Mouse (Mus musculus) splenic B cell, adult 2 months (primary cell): Measurements from ENCODE around the gene Tspan4.

ENCODE experiments used
- DNase-seq: peaks from one replicate; pipeline ENCODE4 v3.0.0-alpha.2; 2011; ENCODE audit warnings: low read depth, low spot score
- H3K27me3 ChIP-seq: 2 replicates; pipeline ENCODE4 v1.6.1; 2012; ENCODE audit warnings: mild to moderate bottlenecking, low read length, moderate library complexity, mixed read lengths; ENCODE audit not compliant: control insufficient read depth, poor library complexity, insufficient read depth, severe bottlenecking
- H3K36me3 ChIP-seq: 2 replicates; pipeline ENCODE4 v1.6.1; 2012; ENCODE audit warnings: mild to moderate bottlenecking, low read length, moderate library complexity, mixed read lengths; ENCODE audit not compliant: control insufficient read depth, poor library complexity, insufficient read depth, severe bottlenecking

Gene Tspan4

DNA sequence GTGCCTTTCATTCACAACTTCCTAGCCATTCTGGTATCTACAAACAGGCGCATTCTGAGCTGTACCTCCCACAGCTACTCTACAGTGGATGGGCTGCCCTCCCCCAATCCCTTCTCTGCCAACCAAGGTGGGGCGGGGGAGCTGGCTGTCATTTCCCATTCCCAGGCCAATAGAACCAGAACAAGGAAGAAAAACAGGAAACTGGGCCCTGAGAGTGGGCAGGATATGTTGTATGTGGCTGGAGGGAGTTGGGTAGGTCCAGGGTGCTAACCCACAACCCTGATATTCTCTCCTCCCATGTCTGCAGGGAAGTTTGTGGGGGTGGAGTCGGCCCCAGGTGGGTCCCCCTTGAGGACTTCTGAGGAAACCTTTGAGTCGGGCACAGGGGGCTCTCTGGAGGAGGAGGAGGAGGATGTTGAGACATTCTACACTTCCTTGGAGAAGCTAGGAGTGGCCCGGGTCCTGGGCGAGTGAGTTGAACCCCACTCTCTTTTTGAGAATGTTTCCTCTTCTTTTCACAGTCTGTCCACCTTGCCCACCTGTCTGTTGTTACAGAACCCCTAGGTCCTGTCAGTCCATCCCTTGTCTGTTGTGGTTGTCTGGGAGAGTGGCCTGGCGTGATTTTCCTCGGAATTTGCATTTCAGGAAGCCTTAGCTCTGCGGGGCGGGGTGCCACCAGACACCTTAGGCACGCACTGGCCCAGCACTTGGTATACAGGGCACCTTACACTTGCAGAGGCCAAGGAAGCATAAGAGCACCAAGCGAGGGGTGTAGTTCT is 11.0 kb upstream of the Tspan4 start:
- no peaks in the 10 kb centered on the region for H3K27me3 ChIP-seq
- H3K36me3 ChIP-seq = peaks cover 5% of the 10 kb centered on the region
- DNase-seq = no peak

- Histone ChIP-seq H3K36me3 (peaks cover 2% of the 10 kb centered on the region; the same call in 1 of the 2 replicates), H3K27me3 (no peaks in the 10 kb centered on the region)
- no peak for DNase-seq
Observed at GRCm38 (mm10) chr7:141464603-141465201, 10.3 kb upstream of the Tspan4 start.

GRCm38 (mm10) chr7:141465388-141466044 is 9.5 kb upstream of the Tspan4 start:
- DNase-seq = no peak
- Histone ChIP-seq H3K27me3 (no peaks in the 10 kb centered on the region), H3K36me3 (peaks cover under 1% of the 10 kb centered on the region)

DNA sequence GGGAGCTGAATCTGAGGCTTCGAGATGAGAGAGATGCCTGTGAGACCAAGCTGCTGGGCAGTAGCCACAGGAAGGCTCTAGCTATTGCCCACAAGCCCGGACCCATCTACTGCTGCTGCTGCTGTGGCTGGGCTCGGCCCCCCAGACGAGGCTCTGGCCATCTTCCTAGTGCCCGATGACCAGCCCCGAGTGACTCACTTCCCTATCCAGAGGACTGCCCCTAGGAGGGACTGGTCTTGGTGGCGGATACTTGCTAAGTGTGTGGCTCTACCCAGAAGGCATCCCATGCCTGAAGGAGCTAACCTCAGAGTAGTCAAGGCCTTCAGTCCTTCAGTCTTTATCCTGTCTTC is 9.0 kb upstream of the Tspan4 start:
- H3K27me3 ChIP-seq = no peaks in the 10 kb centered on the region
- H3K36me3 ChIP-seq = peaks cover 1% of the 10 kb centered on the region
- no peak for DNase-seq

DNA sequence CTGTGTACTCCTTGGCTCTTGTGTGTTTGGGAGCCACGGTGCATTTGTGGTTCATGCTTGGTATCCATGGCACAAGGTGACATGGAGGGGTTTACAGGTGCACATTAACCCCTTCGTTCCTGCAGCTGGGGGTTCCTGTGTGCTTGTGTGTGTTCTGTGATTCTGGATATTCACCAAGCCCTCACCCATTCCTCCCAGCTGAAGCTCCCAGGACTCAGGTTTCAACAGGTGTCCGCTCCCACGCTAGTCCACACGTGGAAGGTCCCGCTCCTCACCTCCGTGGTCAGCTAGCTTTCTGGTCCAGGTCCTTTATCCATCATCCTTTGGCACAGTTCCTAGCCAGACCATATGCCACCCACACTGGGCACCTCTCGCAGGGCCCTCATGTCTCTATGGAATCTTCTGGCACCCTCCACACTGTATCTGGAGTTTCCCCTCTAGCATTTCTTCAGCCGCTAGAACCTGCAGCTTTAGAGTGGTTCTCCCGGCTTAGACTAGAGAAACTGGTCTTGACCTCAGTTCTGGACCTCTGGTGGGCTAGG is 8.4 kb upstream of the Tspan4 start:
- DNase-seq = no peak
- H3K36me3 ChIP-seq = peaks cover 1% of the 10 kb centered on the region
- no peaks in the 10 kb centered on the region for H3K27me3 ChIP-seq

GRCm38 (mm10) chr7:141467230-141468030 is 7.6 kb upstream of the Tspan4 start, which contains the start of gene Cd151:
Gene Cd151 (plus strand): TSS chr7:141467392.
- peak; percentile 78 for DNase-seq
- H3K36me3 ChIP-seq = peaks cover 1% of the 10 kb centered on the region

DNA sequence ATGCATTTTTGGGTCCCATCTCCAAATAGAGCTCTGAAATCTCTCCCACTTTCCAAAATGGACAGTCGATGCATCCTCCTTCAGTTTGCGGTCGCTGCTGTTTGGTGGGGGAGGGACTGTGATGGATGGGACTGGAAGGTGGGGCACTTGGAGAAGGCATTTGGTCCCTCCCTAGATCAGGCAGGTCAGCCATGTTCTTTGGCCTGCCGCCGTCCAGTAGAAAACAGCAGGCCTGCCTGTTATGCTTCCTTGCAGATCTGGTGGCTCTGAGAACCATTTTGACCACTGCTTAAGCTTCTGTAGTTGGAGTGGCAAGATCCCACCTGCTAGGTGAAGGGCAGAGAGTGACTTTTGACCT is 6.9 kb upstream of the Tspan4 start:
- no peak for DNase-seq
- Histone ChIP-seq H3K36me3 (peaks cover 1% of the 10 kb centered on the region), H3K27me3 (no peaks in the 10 kb centered on the region)

More at GRCm38 (mm10) chr7:141467230-141468030, 7.6 kb upstream of the Tspan4 start, which contains the start of gene Cd151:
- no peaks in the 10 kb centered on the region for H3K27me3 ChIP-seq

DNA sequence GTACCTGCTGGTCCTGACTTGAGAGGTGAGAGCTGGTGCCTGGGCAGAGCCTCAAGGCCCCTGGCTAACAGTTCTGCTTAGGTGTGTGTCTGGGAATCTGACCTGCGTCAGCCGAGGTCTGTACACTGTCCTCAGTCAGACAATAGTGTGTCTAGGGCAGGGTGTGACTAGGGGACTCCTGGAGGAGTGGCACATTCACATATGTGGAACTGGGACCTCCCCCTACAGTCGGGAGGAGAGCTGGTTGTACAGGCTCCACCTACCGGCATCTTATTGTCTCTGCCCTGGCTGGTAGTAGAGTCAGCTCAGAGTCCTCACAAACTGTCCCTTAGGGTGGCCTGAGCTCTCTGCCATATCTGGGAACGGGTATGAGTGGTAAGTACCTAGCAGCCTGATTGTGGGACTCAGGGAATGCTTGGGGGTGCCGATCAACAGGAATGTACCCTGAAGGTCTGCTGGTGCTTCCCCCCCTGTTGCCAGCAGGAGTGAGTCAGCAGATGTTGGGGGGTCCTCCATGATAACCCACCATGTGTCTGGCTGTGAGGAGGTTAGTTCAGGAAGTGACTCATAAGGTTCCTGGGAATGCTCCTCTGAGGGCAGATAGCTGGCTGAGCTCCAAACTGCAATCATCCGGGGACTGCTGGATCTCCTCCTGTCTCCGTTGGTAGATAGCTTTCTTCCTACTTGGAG is 6.4 kb upstream of the Tspan4 start:
- DNase-seq = peak; percentile 82
- H3K27me3 ChIP-seq = no peaks in the 10 kb centered on the region

GRCm38 (mm10) chr7:141469352-141469751 is 5.7 kb upstream of the Tspan4 start:
- DNase-seq = no peak
- Histone ChIP-seq H3K27me3 (no peaks in the 10 kb centered on the region), H3K36me3 (peaks cover 1% of the 10 kb centered on the region)

More for the DNA sequence above, 6.4 kb upstream of the Tspan4 start:
- peaks cover 1% of the 10 kb centered on the region for H3K36me3 ChIP-seq

DNA sequence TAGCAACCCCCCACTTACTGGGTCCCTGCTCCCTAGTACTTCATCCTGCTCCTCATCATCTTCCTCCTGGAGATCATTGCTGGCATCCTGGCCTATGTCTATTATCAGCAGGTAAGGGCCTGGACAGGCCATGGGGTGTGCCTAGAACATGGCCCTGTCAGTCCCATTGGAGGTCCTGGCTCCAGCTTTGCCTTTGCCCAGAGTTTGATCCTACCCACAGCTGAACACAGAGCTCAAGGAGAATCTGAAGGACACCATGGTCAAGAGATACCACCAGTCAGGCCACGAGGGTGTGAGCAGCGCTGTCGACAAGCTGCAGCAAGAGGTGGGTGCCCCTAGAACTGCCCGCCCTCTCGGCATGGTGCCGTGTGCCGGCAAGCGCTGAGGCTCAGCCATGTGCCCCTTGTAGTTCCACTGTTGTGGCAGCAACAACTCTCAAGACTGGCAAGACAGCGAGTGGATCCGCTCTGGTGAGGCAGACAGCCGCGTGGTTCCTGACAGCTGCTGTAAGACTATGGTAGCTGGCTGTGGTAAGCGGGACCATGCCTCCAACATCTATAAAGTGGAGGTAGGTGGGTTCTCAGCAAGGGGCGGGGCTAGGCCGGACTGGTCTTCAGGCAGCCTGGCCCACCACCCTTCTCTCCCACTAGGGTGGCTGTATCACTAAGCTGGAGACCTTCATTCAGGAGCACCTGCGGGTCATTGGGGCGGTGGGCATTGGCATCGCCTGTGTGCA is 5.0 kb upstream of the Tspan4 start:
- Histone ChIP-seq H3K27me3 (no peaks in the 10 kb centered on the region), H3K36me3 (peaks cover 1% of the 10 kb centered on the region)
- no peak for DNase-seq

- Histone ChIP-seq H3K27me3 (no peaks in the 10 kb centered on the region), H3K36me3 (peaks cover 1% of the 10 kb centered on the region)
- DNase-seq = no peak
Observed at GRCm38 (mm10) chr7:141470637-141470944, 4.4 kb upstream of the Tspan4 start.

GRCm38 (mm10) chr7:141471236-141471635 is 3.8 kb upstream of the Tspan4 start:
- no peak for DNase-seq
- H3K27me3 ChIP-seq = no peaks in the 10 kb centered on the region

DNA sequence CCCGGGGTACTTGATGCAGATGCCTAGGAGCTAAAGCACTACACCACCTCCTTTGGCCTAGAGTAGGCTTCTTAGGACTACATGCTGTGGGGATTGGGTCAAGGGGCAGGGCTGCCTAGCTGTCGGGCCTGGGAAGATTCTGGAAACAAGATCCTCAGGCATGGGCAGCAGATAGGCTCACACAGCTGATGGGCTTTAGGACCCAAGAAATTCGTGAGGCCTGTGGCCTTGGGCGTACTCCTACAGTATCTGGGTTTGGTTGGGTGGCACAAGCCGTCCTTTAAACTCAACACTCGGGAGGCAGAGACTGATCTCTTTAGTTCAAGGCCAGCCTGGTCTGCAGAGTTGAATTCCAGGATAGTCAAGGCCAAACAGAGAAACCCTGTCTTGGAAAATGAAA is 2.8 kb upstream of the Tspan4 start:
- H3K36me3 ChIP-seq = peaks cover 1% of the 10 kb centered on the region
- H3K27me3 ChIP-seq = no peaks in the 10 kb centered on the region
- no peak for DNase-seq

More at GRCm38 (mm10) chr7:141471236-141471635, 3.8 kb upstream of the Tspan4 start:
- peaks cover 1% of the 10 kb centered on the region for H3K36me3 ChIP-seq
